Mouse (Mus musculus) heart, adult 9 months (tissue): Measurements from ENCODE around the gene Exph5.

Source experiments
- DNase-seq, 2 experiments: peaks; one replicate each; pipeline ENCODE4 v3.0.0; 2022; ENCODE audit warnings: low spot score in 2 of 2

Gene Exph5

GRCm38 (mm10) chr9:53404753-53405722 is 103.6 kb downstream of the Exph5 start:
- DNase-seq = peak; percentile 70 to 72

- DNase-seq = no peak
These were observed 107.1 kb downstream of the Exph5 start for GRCm38 (mm10) chr9:53408548-53408947.

- no peak for DNase-seq
These were observed 107.5 kb downstream of the Exph5 start for GRCm38 (mm10) chr9:53408953-53409361.

GRCm38 (mm10) chr9:53409427-53409826 is 108.0 kb downstream of the Exph5 start:
- DNase-seq = no peak

- no peak for DNase-seq
These were observed 120.8 kb downstream of the Exph5 start for GRCm38 (mm10) chr9:53422133-53422896.

- DNase-seq = no peak
These were observed 125.3 kb downstream of the Exph5 start for GRCm38 (mm10) chr9:53426726-53427125.
